Mouse (Mus musculus) lung, postnatal 0 days (tissue): ENCODE measurements at regions not wholly inside any gene's neighbourhood (a gene's known extent, or its start where the extent isn't known, plus 50 kb on each side); places are given as distances from the start of the nearest gene placed in this dataset.

Experiments used
- CTCF ChIP-seq: IDR thresholded peaks from 2 replicates; pipeline ENCODE4 v1.5.1; 2016; ENCODE audit warnings: antibody characterized with exemption, mild to moderate bottlenecking
- EP300 ChIP-seq: IDR thresholded peaks from 2 replicates; pipeline ENCODE4 v1.6.1; 2016; ENCODE audit warnings: antibody characterized with exemption, mild to moderate bottlenecking, control low read depth

GRCm38 (mm10) chr4:153220074-153220473 is 262.5 kb downstream of the Ajap1 start:
- TF ChIP-seq CTCF (no peak), EP300 (no peak)
